Mouse (Mus musculus) left cerebral cortex, postnatal 25 days (tissue): ENCODE data around the gene Ptpdc1. TPM values are rescaled to one million over a fixed set of nuclear protein-coding genes. Genes with fewer than 3 reads are reported as not detected.

Source experiments
- DNase-seq, 2 experiments: peaks; one replicate each; pipeline ENCODE4 v3.0.0; 2022; ENCODE audit warnings: low spot score in 2 of 2, mixed read lengths in 1 of 2
- intact Hi-C: fragments of 180-260 bp; cut with DNase I; formaldehyde crosslinking; loops from one replicate; pipeline ENCODE4 v1.15.1; 2025
- total RNA-seq, 2 experiments: library from RNA; stranded (reverse); gene quantifications; 2 replicates each; pipeline ENCODE4 v1.2.3; 2021

Ptpdc1 gene
- total RNA-seq, 2 experiments from 2014 or later, result 25.0 to 25.8 TPM

- peak; percentile 42 to 82 for DNase-seq
- intact Hi-C loops, result loop anchor here (1.0 kb wide), 1 partner anchor 42 kb away; no protein-coding TSS in a partner anchor
These were observed 30.9 kb downstream of the Ptpdc1 start for GRCm38 (mm10) chr13:48594605-48595004.

- intact Hi-C loops, result loop anchor here (1.0 kb wide), 1 partner anchor 42 kb away; no protein-coding TSS in a partner anchor
- peak; percentile 45 to 76 for DNase-seq
These were observed 31.4 kb downstream of the Ptpdc1 start for GRCm38 (mm10) chr13:48594031-48594430.

- intact Hi-C loops, result no loop called here
- peak; percentile 61 to 66 for DNase-seq
These were observed 32.3 kb downstream of the Ptpdc1 start for GRCm38 (mm10) chr13:48593181-48593580.

GRCm38 (mm10) chr13:48590743-48591142, 34.7 kb downstream of the Ptpdc1 start:
- DNase-seq, result no peak
- intact Hi-C loops, result no loop called here

- intact Hi-C loops, result no loop called here
- no peak for DNase-seq
These were observed 38.1 kb downstream of the Ptpdc1 start for GRCm38 (mm10) chr13:48587354-48587753.

GRCm38 (mm10) chr13:48586496-48586895, 39.0 kb downstream of the Ptpdc1 start:
- intact Hi-C loops, result no loop called here
- no peak for DNase-seq

- intact Hi-C loops, result no loop called here
- no peak for DNase-seq
These were observed 39.7 kb downstream of the Ptpdc1 start for GRCm38 (mm10) chr13:48585786-48586185.

- intact Hi-C loops, result no loop called here
These were observed 42.6 kb downstream of the Ptpdc1 start for GRCm38 (mm10) chr13:48582688-48583379.

GRCm38 (mm10) chr13:48578616-48579015, 46.8 kb downstream of the Ptpdc1 start:
- intact Hi-C loops, result loop anchor here (10.0 kb wide), 1 partner anchor 46 kb away; the partner anchor contains the start of gene Ptpdc1
- no peak for DNase-seq

More at GRCm38 (mm10) chr13:48582688-48583379, 42.6 kb downstream of the Ptpdc1 start:
- DNase-seq, result no peak

GRCm38 (mm10) chr13:48577836-48578235, 47.6 kb downstream of the Ptpdc1 start:
- intact Hi-C loops, result loop anchor here (10.0 kb wide), 1 partner anchor 47 kb away; the partner anchor contains the start of gene Ptpdc1
- no peak for DNase-seq

GRCm38 (mm10) chr13:48577007-48577406, 48.5 kb downstream of the Ptpdc1 start:
- no peak for DNase-seq
- intact Hi-C loops, result loop anchor here (10.0 kb wide), 1 partner anchor 48 kb away; the partner anchor contains the start of gene Ptpdc1

- intact Hi-C loops, result loop anchor here (10.0 kb wide), 1 partner anchor 50 kb away; the partner anchor contains the start of gene Ptpdc1
- no peak for DNase-seq
These were observed 50.7 kb downstream of the Ptpdc1 start for GRCm38 (mm10) chr13:48574718-48575117.

- intact Hi-C loops, result loop anchor here (2.0 to 10.0 kb wide), 2 partner anchors 45 to 51 kb away; partner anchors contain the start of gene Ptpdc1
- peak in 1 of 2 experiments; percentile 30 for DNase-seq
These were observed 51.7 kb downstream of the Ptpdc1 start for GRCm38 (mm10) chr13:48573525-48574355.

GRCm38 (mm10) chr13:48572127-48572526, 53.3 kb downstream of the Ptpdc1 start:
- DNase-seq, result peak in 1 of 2 experiments; percentile 47
- intact Hi-C loops, result loop anchor here (2.0 to 10.0 kb wide), 2 partner anchors 43 to 53 kb away; partner anchors contain the start of gene Ptpdc1

- peak in 1 of 2 experiments; percentile 47 for DNase-seq
- intact Hi-C loops, result loop anchor here (10.0 kb wide), 1 partner anchor 54 kb away; the partner anchor contains the start of gene Ptpdc1
These were observed 54.2 kb downstream of the Ptpdc1 start for GRCm38 (mm10) chr13:48571298-48571697.

GRCm38 (mm10) chr13:48569576-48570132, 55.8 kb downstream of the Ptpdc1 start:
- intact Hi-C loops, result loop anchor here (10.0 kb wide), 1 partner anchor 55 kb away; the partner anchor contains the start of gene Ptpdc1
- DNase-seq, result no peak

GRCm38 (mm10) chr13:48567646-48568045, 57.8 kb downstream of the Ptpdc1 start:
- intact Hi-C loops, result no loop called here
- DNase-seq, result no peak

- intact Hi-C loops, result no loop called here
- peak; percentile 61 to 62 for DNase-seq
These were observed 59.1 kb downstream of the Ptpdc1 start for GRCm38 (mm10) chr13:48566116-48566935.
